Mouse (Mus musculus) liver, postnatal 0 days (tissue): ENCODE measurements around the gene Slit3.

Experiments
- CTCF ChIP-seq: sonication (generic); IDR thresholded peaks from 2 replicates; pipeline ENCODE4 v1.5.1; 2016; ENCODE audit warnings: antibody characterized with exemption, low read depth
- EP300 ChIP-seq: IDR thresholded peaks from 2 replicates; pipeline ENCODE4 v1.6.1; 2016; ENCODE audit warnings: antibody characterized with exemption, low read depth, mild to moderate bottlenecking

DNA sequence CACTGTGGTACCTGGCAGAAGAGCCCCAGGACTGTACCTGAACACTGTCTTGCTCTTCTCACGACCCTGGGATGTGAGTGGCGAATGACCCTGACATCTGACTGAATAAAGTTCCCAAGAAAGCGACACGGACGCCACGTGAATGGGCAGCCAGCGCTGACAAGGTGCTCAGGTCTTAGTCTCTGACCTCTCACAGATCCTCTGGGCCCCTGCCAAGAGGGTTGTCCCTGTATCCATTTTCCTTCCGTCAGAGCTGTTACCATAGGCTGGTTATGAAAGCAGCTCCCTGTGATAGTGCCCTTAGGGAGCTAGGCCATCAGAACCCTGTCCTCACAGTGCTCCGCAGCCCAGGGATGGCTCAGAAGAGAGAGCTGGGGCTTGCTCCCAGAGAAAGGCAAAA lies 149.4 kb downstream of the Slit3 start:
- TF ChIP-seq CTCF = no peak
- TF ChIP-seq EP300 = no peak
